Mouse (Mus musculus) limb, embryonic 11.5 days (tissue): ENCODE data around the gene Sell. TPM values are rescaled to one million over a fixed set of nuclear protein-coding genes. Genes with fewer than 3 reads are reported as not detected.

Experiments
- ATAC-seq: fragments of 200-750 bp; cut with Nextera tagmentation; 2 replicates; pipeline ENCODE4 v1.8.0; 2017; ENCODE audit warnings: low read depth; ENCODE audit not compliant: insufficient number of reproducible peaks, low FRiP score, low TSS enrichment
- DNase-seq: peaks from one replicate; pipeline ENCODE4 v3.0.0-alpha.2; 2015; ENCODE audit warnings: low spot score
- H3K27ac ChIP-seq: fragments of 300-500 bp; sonication (generic); replicated peaks from 2 replicates; pipeline ENCODE4 v1.5.1; 2014; ENCODE audit warnings: low read depth, mild to moderate bottlenecking, low read length
- H3K27me3 ChIP-seq: fragments of 300-500 bp; sonication (generic); 2 replicates; pipeline ENCODE4 v1.6.1; 2014; ENCODE audit warnings: mild to moderate bottlenecking, low read length, mixed read lengths; ENCODE audit not compliant: control insufficient read depth, insufficient read depth
- H3K36me3 ChIP-seq: fragments of 300-500 bp; sonication (generic); 2 replicates; pipeline ENCODE4 v1.6.1; 2014; ENCODE audit warnings: mild to moderate bottlenecking, low read length, moderate library complexity, mixed read lengths; ENCODE audit not compliant: control insufficient read depth, insufficient read depth
- H3K4me1 ChIP-seq: fragments of 300-500 bp; sonication (generic); 2 replicates; pipeline ENCODE4 v1.6.1; 2014; ENCODE audit warnings: low read length, mixed read lengths; ENCODE audit not compliant: control insufficient read depth, insufficient read depth
- H3K4me2 ChIP-seq: fragments of 300-500 bp; sonication (generic); 2 replicates; pipeline ENCODE4 v1.6.1; 2014; ENCODE audit warnings: low read depth, mild to moderate bottlenecking, moderate library complexity; ENCODE audit not compliant: severe bottlenecking
- H3K4me3 ChIP-seq: fragments of 300-500 bp; sonication (generic); 2 replicates; pipeline ENCODE4 v1.5.1; 2014; ENCODE audit warnings: low read depth, low read length
- H3K9ac ChIP-seq: fragments of 300-500 bp; sonication (generic); 2 replicates; pipeline ENCODE4 v1.6.1; 2014; ENCODE audit warnings: mild to moderate bottlenecking, low read length
- H3K9me3 ChIP-seq: fragments of 300-500 bp; sonication (generic); 2 replicates; pipeline ENCODE4 v1.6.1; 2016; ENCODE audit warnings: low read length; ENCODE audit not compliant: control insufficient read depth
- WGBS: fragments of 180-500 bp; shearing (Covaris S2); extraction: QIAGEN DNeasy Blood & Tissue Kit; methylation state at CpG from one replicate; pipeline ENCODE4 v1.1.7; 2014; 5-methylcytosine and 5-hydroxymethylcytosine counted together
- polyA plus RNA-seq: library from polyadenylated mRNA; unstranded; fragments of >200 nt; fragmentation: Nextera tagmentation; extraction: Ambion mirVana; gene quantifications from 2 replicates; pipeline ENCODE4 v1.2.1, GENCODE M21; 2014

Gene Sell
- polyA plus RNA-seq, 1 experiment from 2014 or later, result not detected

DNA sequence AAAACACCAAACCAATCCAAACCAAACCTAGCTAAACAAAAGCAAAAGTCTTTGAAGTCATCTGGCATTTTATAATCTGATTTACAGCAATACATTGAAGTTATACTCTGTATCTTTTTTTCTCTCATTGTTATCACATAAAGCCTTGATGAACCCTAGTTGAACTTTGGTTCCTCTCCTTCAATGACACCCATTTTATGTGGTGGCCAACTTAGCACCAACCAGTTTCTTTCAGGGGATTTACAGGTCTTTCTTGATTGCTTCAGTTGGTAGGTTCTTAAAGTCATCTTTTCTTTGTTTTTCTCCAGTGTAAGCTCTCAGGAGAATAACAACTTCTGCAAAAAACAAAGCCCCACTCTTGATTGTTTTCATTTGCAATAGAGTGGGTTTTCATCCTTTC lies 7.5 kb downstream of the Sell start:
- H3K27ac ChIP-seq, result no peak overlapping the region
- no peaks in the 10 kb centered on the region for H3K27me3 ChIP-seq
- no peaks in the 10 kb centered on the region for H3K9me3 ChIP-seq
- ATAC-seq (no peak), DNase-seq (no peak)
- H3K9ac ChIP-seq, result no peak overlapping the region
- H3K4me3 ChIP-seq, result no peak overlapping the region
- no peaks in the 10 kb centered on the region for H3K36me3 ChIP-seq
- no peak overlapping the region for H3K4me2 ChIP-seq
- H3K4me1 ChIP-seq, result no peaks in the 10 kb centered on the region

DNA sequence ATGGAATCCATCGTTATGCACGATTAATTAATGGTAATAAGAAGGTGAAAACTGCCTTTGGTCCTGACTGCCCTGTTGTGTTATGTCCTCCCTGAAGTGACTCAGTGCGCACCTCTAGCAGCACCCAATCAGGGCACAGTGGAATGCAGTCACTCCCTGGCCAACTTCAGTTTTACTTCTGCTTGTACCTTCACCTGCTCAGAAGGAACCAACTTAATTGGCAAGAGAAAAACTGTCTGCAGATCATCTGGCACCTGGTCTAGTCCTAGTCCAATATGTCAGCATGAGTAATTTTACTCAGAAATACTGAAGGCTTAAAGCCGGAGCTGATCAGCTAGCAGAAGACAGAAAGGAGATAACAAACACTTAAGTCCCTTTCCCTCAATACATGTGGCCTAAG lies 8.7 kb downstream of the Sell start:
- no peaks in the 10 kb centered on the region for H3K9me3 ChIP-seq
- H3K4me3 ChIP-seq, result no peak overlapping the region
- no peak overlapping the region for H3K27ac ChIP-seq
- no peak for ATAC-seq
- no peaks in the 10 kb centered on the region for H3K27me3 ChIP-seq
- no peaks in the 10 kb centered on the region for H3K4me1 ChIP-seq
- H3K9ac ChIP-seq, result no peak overlapping the region
- 87% methylated on average over 4 of the region's 4 CpGs for WGBS
- DNase-seq, result no peak
- no peak overlapping the region for H3K4me2 ChIP-seq
- H3K36me3 ChIP-seq, result no peaks in the 10 kb centered on the region

DNA sequence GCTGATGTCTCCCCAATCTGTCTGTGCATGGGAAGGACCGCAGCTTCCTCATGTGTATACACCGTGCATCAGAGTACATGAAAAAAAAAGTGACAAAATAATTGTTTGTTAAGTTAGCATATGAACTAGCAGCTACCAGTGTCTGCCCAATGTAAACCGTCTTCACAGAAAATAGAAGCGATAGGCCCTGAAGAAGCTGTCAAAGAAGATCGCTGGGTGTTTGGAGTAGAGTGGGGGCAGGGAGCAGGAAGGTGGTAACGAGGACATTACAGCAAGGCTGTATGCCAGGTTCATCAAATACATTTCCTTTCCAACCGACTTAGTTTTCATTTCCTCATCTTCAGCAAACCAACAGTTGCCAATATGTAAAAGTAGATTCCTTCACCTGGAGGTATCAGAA lies 9.3 kb downstream of the Sell start:
- H3K36me3 ChIP-seq, result no peaks in the 10 kb centered on the region
- H3K27me3 ChIP-seq, result no peaks in the 10 kb centered on the region
- DNase-seq (no peak), ATAC-seq (no peak)
- H3K4me3 ChIP-seq, result no peak overlapping the region
- 83% methylated on average over 7 of the region's 7 CpGs for WGBS
- H3K27ac ChIP-seq, result no peak overlapping the region
- no peaks in the 10 kb centered on the region for H3K4me1 ChIP-seq
- H3K4me2 ChIP-seq, result no peak overlapping the region
- H3K9ac ChIP-seq, result no peak overlapping the region
- no peaks in the 10 kb centered on the region for H3K9me3 ChIP-seq

DNA sequence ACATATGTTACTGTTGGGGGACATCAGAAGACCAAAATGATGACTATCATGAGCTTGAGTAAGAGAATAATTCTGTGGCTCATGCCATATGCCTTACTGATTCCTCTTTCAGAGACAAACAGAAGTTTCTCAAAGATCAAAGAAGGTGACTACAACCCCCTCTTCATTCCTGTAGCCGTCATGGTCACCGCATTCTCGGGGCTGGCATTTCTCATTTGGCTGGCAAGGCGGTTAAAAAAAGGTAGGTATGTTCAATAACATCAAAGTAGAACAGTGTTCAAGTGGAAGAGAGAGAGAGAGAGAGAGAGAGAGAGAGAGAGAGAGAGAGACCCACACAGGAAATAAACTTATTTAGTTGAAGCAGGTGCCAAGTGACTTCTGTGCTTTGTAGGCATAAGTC lies 10.2 kb downstream of the Sell start:
- 83% methylated on average over 4 of the region's 4 CpGs for WGBS
- no peak for ATAC-seq

DNA sequence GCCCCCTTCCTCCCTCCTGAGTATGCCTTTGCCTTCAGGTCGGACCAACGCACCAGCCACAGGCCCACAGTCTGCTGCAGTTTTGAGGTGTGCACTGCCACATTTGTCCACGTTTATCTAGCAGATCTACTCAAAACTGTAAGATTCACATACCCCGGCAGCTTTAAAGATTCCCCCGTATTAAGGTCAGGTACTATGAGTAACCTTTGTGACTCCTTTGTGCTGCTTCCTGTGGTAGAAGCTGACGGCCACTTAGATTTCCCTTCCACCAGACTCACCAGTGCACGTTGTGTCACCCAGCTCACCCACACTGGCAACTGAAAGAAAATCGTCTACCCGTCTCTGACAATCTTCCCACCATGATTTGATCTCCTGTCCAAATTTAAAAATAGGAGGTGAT lies 11.3 kb downstream of the Sell start:
- Histone ChIP-seq H3K27ac (no peak overlapping the region), H3K4me1 (no peaks in the 10 kb centered on the region), H3K4me2 (no peak overlapping the region), H3K4me3 (no peak overlapping the region), H3K9ac (no peak overlapping the region), H3K27me3 (no peaks in the 10 kb centered on the region), H3K9me3 (no peaks in the 10 kb centered on the region), H3K36me3 (no peaks in the 10 kb centered on the region)
- ATAC-seq (no peak), DNase-seq (no peak)
- WGBS, result 88% methylated on average over 9 of the region's 9 CpGs

More for the DNA sequence above, 10.2 kb downstream of the Sell start:
- no peak for DNase-seq
- H3K27me3 ChIP-seq, result no peaks in the 10 kb centered on the region
- no peak overlapping the region for H3K4me3 ChIP-seq
- no peaks in the 10 kb centered on the region for H3K4me1 ChIP-seq
- H3K9me3 ChIP-seq, result no peaks in the 10 kb centered on the region
- no peak overlapping the region for H3K27ac ChIP-seq
- H3K4me2 ChIP-seq, result no peak overlapping the region
- H3K9ac ChIP-seq, result no peak overlapping the region
- H3K36me3 ChIP-seq, result no peaks in the 10 kb centered on the region

DNA sequence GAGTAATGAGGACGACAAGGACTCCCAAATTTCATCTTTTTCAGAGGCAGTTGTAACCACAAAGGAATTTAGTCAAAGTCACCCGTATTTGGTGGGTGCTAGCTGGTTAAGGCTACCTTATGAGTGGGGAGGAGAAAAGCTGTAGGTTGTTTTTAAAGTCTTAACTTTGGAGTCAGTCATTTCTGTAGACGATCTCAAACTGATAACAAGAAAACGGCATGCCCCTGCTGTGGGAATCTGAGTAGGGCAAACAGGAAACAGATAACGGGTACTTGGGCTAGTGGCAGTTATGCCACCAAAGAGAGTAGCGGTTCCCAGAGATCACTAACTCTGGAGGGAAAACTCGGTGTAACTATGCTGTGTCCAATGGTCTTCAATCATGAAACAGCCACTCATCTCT lies 12.0 kb downstream of the Sell start:
- no peaks in the 10 kb centered on the region for H3K27me3 ChIP-seq
- DNase-seq, result no peak
- no peak for ATAC-seq
- H3K4me3 ChIP-seq, result no peak overlapping the region
- WGBS, result 83% methylated on average over 7 of the region's 7 CpGs
- H3K9ac ChIP-seq, result no peak overlapping the region
- no peaks in the 10 kb centered on the region for H3K36me3 ChIP-seq
- no peak overlapping the region for H3K4me2 ChIP-seq
- no peak overlapping the region for H3K27ac ChIP-seq
- no peaks in the 10 kb centered on the region for H3K9me3 ChIP-seq
- no peaks in the 10 kb centered on the region for H3K4me1 ChIP-seq

DNA sequence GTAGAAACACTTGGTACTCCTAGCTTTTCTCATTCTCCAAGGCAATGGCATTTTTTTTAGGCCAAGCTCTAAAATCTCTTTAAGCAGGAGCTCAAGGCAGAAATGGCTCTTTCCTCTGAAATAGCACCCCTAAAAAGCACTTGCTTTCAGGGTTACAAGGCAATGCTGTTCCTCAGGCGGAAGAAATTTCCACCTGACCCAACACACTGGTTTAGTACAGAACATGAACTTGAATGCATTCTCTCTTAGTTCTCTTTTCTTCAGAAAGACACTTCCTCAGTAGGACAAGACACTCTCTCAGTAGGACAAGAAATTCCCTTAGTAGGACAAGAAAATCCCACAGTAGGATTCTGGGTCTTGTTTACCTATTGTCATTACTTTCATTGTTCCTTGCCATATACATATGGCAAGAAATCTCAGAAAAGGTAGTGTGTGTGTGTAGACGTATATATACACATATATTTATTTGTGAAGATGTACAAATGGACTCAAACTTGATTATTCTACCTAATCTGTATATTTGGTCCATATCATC lies 12.9 kb downstream of the Sell start:
- WGBS, result 95% methylated on average over 2 of the region's 2 CpGs
- Histone ChIP-seq H3K4me3 (no peak overlapping the region), H3K27ac (no peak overlapping the region), H3K9ac (no peak overlapping the region), H3K36me3 (no peaks in the 10 kb centered on the region), H3K27me3 (no peaks in the 10 kb centered on the region), H3K4me1 (no peaks in the 10 kb centered on the region), H3K4me2 (no peak overlapping the region), H3K9me3 (no peaks in the 10 kb centered on the region)
- ATAC-seq (no peak), DNase-seq (no peak)

DNA sequence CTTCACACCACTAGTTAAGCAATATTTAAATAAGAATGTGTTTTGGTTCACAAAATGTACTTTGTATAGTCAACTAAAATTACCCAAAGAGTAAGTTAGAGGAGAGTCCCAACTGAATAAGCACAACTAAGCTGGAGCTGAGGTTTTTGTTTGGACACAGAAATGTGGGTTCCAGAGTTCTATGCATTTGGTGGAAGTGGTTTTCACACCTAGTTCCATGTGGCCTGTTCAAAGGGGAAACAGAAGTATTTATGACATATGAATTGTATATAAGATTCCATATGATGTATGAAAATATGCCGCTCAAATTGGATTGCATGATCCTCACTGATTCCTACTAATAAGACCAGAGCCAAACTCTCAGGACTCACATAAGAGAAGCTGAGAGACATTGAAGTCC lies 13.6 kb downstream of the Sell start:
- no peaks in the 10 kb centered on the region for H3K36me3 ChIP-seq
- no peaks in the 10 kb centered on the region for H3K9me3 ChIP-seq
- no peak overlapping the region for H3K27ac ChIP-seq
- 86% methylated on average over 1 of the region's 1 CpGs for WGBS
- no peaks in the 10 kb centered on the region for H3K27me3 ChIP-seq
- ATAC-seq (no peak), DNase-seq (no peak)
- H3K4me2 ChIP-seq, result no peak overlapping the region
- H3K4me3 ChIP-seq, result no peak overlapping the region
- no peak overlapping the region for H3K9ac ChIP-seq
- no peaks in the 10 kb centered on the region for H3K4me1 ChIP-seq

DNA sequence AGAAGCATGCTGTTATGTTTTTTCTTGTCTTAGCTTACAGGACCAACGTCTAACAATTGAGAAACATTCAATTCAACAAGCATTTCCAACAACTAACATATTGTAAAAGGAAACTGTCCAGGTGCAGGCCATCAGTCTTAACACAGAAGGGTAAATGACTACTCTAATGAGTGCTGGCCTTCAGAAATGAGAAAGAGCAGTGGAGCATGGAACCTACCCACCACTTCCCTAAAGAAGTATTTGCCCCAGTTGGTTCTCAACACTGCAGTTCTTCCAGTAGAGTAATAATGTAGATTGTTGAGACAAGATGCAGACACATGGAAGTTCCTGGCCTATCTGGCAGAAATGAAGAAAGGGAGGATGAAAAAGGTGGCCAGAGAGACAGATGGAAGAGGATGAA lies 14.7 kb downstream of the Sell start:
- WGBS, result 69% methylated on average over 1 of the region's 1 CpGs
- H3K4me3 ChIP-seq, result no peak overlapping the region
- ATAC-seq, result no peak

More for the DNA sequence above, 14.7 kb downstream of the Sell start:
- H3K4me1 ChIP-seq, result no peaks in the 10 kb centered on the region
- H3K36me3 ChIP-seq, result no peaks in the 10 kb centered on the region
- H3K27ac ChIP-seq, result no peak overlapping the region
- no peaks in the 10 kb centered on the region for H3K27me3 ChIP-seq
- H3K9me3 ChIP-seq, result no peaks in the 10 kb centered on the region
- no peak for DNase-seq
- H3K9ac ChIP-seq, result no peak overlapping the region
- H3K4me2 ChIP-seq, result no peak overlapping the region
